Mouse (Mus musculus) forebrain, postnatal 0 days (tissue): ENCODE measurements around the gene Chka. TPM values are rescaled to one million over a fixed set of nuclear protein-coding genes. Genes with fewer than 3 reads are reported as not detected.

Experiments
- ATAC-seq: fragments of 200-750 bp; cut with Nextera tagmentation; 2 replicates; pipeline ENCODE4 v1.8.0; 2017; ENCODE audit warnings: mild to moderate bottlenecking, moderate library complexity
- DNase-seq: peaks from one replicate; pipeline ENCODE4 v3.0.0-alpha.2; 2015
- H3K27ac ChIP-seq: fragments of 300-500 bp; sonication (generic); 2 replicates; pipeline ENCODE4 v1.5.1; 2014; ENCODE audit warnings: low read depth, mild to moderate bottlenecking, antibody characterized with exemption, low read length, moderate library complexity, mixed read lengths
- H3K27me3 ChIP-seq: fragments of 300-500 bp; sonication (generic); 2 replicates; pipeline ENCODE4 v1.6.1; 2014; ENCODE audit warnings: mild to moderate bottlenecking, low read length, mixed read lengths; ENCODE audit not compliant: insufficient read depth
- H3K36me3 ChIP-seq: fragments of 300-500 bp; sonication (generic); 2 replicates; pipeline ENCODE4 v1.6.1; 2014; ENCODE audit warnings: mild to moderate bottlenecking, moderate library complexity; ENCODE audit not compliant: insufficient read depth
- H3K4me1 ChIP-seq: fragments of 300-500 bp; sonication (generic); 2 replicates; pipeline ENCODE4 v1.6.1; 2014; ENCODE audit warnings: antibody characterized with exemption; ENCODE audit not compliant: insufficient read depth
- H3K4me2 ChIP-seq: fragments of 300-500 bp; sonication (generic); 2 replicates; pipeline ENCODE4 v1.6.1; 2014; ENCODE audit warnings: low read depth, mild to moderate bottlenecking, moderate library complexity
- H3K4me3 ChIP-seq: fragments of 300-500 bp; sonication (generic); 2 replicates; pipeline ENCODE4 v1.5.1; 2014; ENCODE audit warnings: low read depth, low read length, mixed read lengths
- H3K9ac ChIP-seq: fragments of 300-500 bp; sonication (generic); 2 replicates; pipeline ENCODE4 v1.6.1; 2014; ENCODE audit warnings: mild to moderate bottlenecking
- H3K9me3 ChIP-seq: fragments of 300-500 bp; sonication (generic); 2 replicates; pipeline ENCODE4 v1.6.1; 2016; ENCODE audit warnings: low read length
- CTCF ChIP-seq: sonication (generic); IDR thresholded peaks from 2 replicates; pipeline ENCODE4 v1.5.1; 2016; ENCODE audit warnings: antibody characterized with exemption, control low read depth, low read depth
- WGBS: fragments of 180-500 bp; shearing (Covaris S2); extraction: QIAGEN DNeasy Blood & Tissue Kit; methylation state at CpG from one replicate; pipeline ENCODE4 v1.1.7; 2014; 5-methylcytosine and 5-hydroxymethylcytosine counted together
- polyA plus RNA-seq: library from polyadenylated mRNA; unstranded; fragments of >200 nt; fragmentation: Nextera tagmentation; extraction: Ambion mirVana; gene quantifications from 2 replicates; pipeline ENCODE4 v1.2.1, GENCODE M21; 2015
- total RNA-seq: library from RNA; depleted of rRNA; stranded (reverse); fragments of >200 nt; gene quantifications from 2 replicates; pipeline ENCODE4 v1.2.3, GENCODE M21; 2014

Gene Chka
- total and polyA plus RNA-seq, 2 experiments from 2014 or later, result 53.9 to 69.4 TPM

- no peak for TF ChIP-seq CTCF
- Histone ChIP-seq H3K4me1 (no peaks in the 10 kb centered on the region), H3K36me3 (no peaks in the 10 kb centered on the region), H3K9me3 (no peaks in the 10 kb centered on the region), H3K4me2 (no peak overlapping the region), H3K9ac (no peak overlapping the region), H3K27ac (no peak overlapping the region), H3K27me3 (no peaks in the 10 kb centered on the region), H3K4me3 (no peak overlapping the region)
- WGBS, result 49% methylated on average over 5 of the region's 5 CpGs
- ATAC-seq, result no peak; the same call in 1 of the 2 replicates
- no peak for DNase-seq
Observed at GRCm38 (mm10) chr19:3840214-3840651, 11.3 kb upstream of the Chka start.

GRCm38 (mm10) chr19:3840685-3841084, 10.9 kb upstream of the Chka start:
- no peak overlapping the region for H3K4me3 ChIP-seq
- no peak overlapping the region for H3K4me2 ChIP-seq
- H3K4me1 ChIP-seq, result no peaks in the 10 kb centered on the region
- no peaks in the 10 kb centered on the region for H3K36me3 ChIP-seq
- DNase-seq (no peak), ATAC-seq (no peak)
- H3K27ac ChIP-seq, result no peak overlapping the region
- no peaks in the 10 kb centered on the region for H3K9me3 ChIP-seq
- no peaks in the 10 kb centered on the region for H3K27me3 ChIP-seq
- 83% methylated on average over 5 of the region's 5 CpGs for WGBS
- no peak overlapping the region for H3K9ac ChIP-seq
- TF ChIP-seq CTCF, result no peak

GRCm38 (mm10) chr19:3842359-3843148, 9.0 kb upstream of the Chka start:
- no peaks in the 10 kb centered on the region for H3K36me3 ChIP-seq
- H3K4me3 ChIP-seq, result no peak overlapping the region
- no peak overlapping the region for H3K9ac ChIP-seq
- no peak overlapping the region for H3K27ac ChIP-seq
- no peaks in the 10 kb centered on the region for H3K27me3 ChIP-seq
- no peaks in the 10 kb centered on the region for H3K4me1 ChIP-seq
- H3K9me3 ChIP-seq, result no peaks in the 10 kb centered on the region
- no peak for DNase-seq
- no peak overlapping the region for H3K4me2 ChIP-seq
- no peak for TF ChIP-seq CTCF
- ATAC-seq, result no peak
- 52% methylated on average over 12 of the region's 12 CpGs for WGBS

- no peak for DNase-seq
- H3K9ac ChIP-seq, result no peak overlapping the region
- H3K4me2 ChIP-seq, result no peak overlapping the region
- H3K27ac ChIP-seq, result no peak overlapping the region
- H3K27me3 ChIP-seq, result no peaks in the 10 kb centered on the region
- no peak for ATAC-seq
- TF ChIP-seq CTCF, result no peak
- no peaks in the 10 kb centered on the region for H3K4me1 ChIP-seq
- H3K9me3 ChIP-seq, result no peaks in the 10 kb centered on the region
- no peak overlapping the region for H3K4me3 ChIP-seq
- 80% methylated on average over 2 of the region's 2 CpGs for WGBS
- H3K36me3 ChIP-seq, result no peaks in the 10 kb centered on the region
Observed at GRCm38 (mm10) chr19:3843629-3844028, 7.9 kb upstream of the Chka start.

- Histone ChIP-seq H3K9me3 (no peaks in the 10 kb centered on the region), H3K4me2 (no peak overlapping the region), H3K9ac (no peak overlapping the region), H3K4me3 (no peak overlapping the region), H3K27me3 (no peaks in the 10 kb centered on the region), H3K27ac (no peak overlapping the region), H3K36me3 (no peaks in the 10 kb centered on the region), H3K4me1 (no peaks in the 10 kb centered on the region)
- ATAC-seq (no peak), DNase-seq (no peak)
- no peak for TF ChIP-seq CTCF
- WGBS, result 97% methylated on average over 1 of the region's 1 CpGs
Observed at GRCm38 (mm10) chr19:3844836-3845235, 6.7 kb upstream of the Chka start.

GRCm38 (mm10) chr19:3845339-3845738, 6.2 kb upstream of the Chka start:
- ATAC-seq, result no peak
- no peak for TF ChIP-seq CTCF
- 95% methylated on average over 11 of the region's 11 CpGs for WGBS

GRCm38 (mm10) chr19:3845803-3846406, 5.7 kb upstream of the Chka start:
- no peaks in the 10 kb centered on the region for H3K9me3 ChIP-seq
- WGBS, result 74% methylated on average over 1 of the region's 1 CpGs
- H3K9ac ChIP-seq, result no peak overlapping the region
- DNase-seq (no peak), ATAC-seq (no peak)
- no peak overlapping the region for H3K27ac ChIP-seq
- no peaks in the 10 kb centered on the region for H3K36me3 ChIP-seq
- no peak for TF ChIP-seq CTCF
- no peak overlapping the region for H3K4me2 ChIP-seq
- H3K27me3 ChIP-seq, result no peaks in the 10 kb centered on the region
- H3K4me3 ChIP-seq, result no peak overlapping the region
- H3K4me1 ChIP-seq, result no peaks in the 10 kb centered on the region

More at GRCm38 (mm10) chr19:3845339-3845738, 6.2 kb upstream of the Chka start:
- Histone ChIP-seq H3K36me3 (no peaks in the 10 kb centered on the region), H3K4me2 (no peak overlapping the region), H3K9ac (no peak overlapping the region), H3K4me1 (no peaks in the 10 kb centered on the region), H3K9me3 (no peaks in the 10 kb centered on the region), H3K27me3 (no peaks in the 10 kb centered on the region), H3K4me3 (no peak overlapping the region), H3K27ac (no peak overlapping the region)
- no peak for DNase-seq
